Mouse (Mus musculus) yolk sac, embryonic 10.5 days (tissue): ENCODE measurements around the gene Sorbs2.

ENCODE experiments used
- DNase-seq: peaks from one replicate; pipeline ENCODE4 v3.0.0-alpha.2; 2017; ENCODE audit warnings: low spot score

Sorbs2 gene

GRCm38 (mm10) chr8:45681171-45681570 is 173.6 kb downstream of the Sorbs2 start:
- no peak for DNase-seq

DNA sequence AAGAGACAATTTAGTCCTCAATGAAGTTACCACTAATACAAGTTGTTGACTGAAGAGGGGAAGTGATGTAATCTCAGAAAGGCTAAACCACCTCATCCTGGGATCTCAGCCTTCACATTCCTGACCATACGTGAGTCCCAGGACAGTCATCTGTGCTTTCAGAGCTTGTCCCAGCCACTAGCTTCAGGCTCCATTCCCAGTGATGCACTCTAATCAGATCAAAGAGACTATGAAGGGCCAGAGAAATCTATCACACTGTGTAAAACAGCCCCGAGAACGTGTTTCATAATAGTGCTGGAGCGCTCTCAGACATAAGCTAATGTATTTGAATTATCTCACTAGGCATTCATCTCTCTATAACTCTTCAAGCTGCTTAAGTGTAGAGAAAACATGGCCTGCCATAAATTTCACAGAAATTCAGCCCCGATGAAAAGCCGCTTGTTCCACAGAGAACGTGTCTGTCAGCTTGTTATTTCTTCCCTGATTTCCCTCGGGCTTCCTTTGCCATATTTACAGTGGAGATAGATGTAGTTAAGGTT is 175.3 kb downstream of the Sorbs2 start:
- no peak for DNase-seq

DNA sequence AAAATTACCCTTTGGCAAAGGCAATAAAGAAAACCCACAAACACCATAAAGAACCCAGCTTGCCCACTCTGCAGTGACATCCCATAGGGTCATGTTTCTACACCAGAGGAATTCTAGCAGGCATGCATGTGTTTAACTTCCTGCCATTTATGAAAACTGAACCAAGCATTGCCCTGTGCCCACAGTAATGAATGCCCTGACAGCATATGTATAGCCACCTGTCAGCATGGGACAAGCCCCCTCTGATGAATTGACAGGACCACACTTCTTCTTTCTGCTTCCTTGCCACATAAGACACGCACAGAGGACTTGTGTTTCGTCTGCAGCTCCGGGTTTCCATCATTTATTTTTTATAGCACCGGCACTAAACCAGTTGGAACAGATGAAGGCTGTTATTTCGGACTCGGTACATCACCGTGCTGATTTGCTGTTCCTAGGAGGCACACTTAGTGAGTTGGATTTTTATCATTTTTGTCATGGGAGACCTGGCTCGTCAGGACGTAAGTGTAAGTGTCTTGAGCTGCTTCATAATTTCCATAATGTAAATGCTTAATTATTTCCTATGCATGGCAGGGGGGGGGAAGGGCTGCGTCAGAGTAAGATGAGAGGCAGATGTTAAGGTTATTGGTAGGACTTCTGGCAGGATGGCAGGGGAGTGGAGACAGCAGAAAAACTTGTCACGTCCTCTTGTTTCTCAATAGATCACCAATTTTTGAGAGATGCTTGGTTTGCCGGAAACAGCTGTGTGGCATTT is 180.5 kb downstream of the Sorbs2 start:
- DNase-seq = no peak

DNA sequence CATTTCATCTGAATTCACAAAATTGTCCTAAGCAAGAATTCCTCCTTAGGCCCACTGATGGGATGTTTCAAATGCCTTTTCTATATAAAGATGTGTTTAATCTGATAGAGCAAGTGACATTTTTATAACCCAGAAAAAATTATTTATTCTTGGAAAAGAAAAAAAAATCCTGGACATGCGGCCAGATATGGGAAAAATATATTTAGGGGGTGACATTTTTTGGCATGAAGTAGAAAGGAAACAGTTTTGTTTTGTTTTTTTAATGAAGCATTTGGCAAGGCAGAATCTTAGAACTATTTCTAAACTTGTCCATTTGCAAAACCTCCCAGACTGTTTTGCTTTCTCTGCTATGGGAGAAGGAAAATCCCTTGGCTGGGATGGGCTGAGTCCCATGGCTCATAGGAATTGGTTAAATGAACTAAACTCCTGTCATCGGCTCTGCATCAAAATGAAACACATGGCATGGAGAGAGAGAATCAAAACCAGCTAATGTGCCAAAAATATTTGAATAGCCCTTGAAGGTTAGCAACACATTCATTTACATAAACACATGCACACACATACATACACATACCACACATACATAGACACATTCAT is 182.1 kb downstream of the Sorbs2 start:
- no peak for DNase-seq

GRCm38 (mm10) chr8:45700100-45700499 is 192.5 kb downstream of the Sorbs2 start:
- DNase-seq = no peak

GRCm38 (mm10) chr8:45703700-45704101 is 196.1 kb downstream of the Sorbs2 start:
- DNase-seq = no peak

GRCm38 (mm10) chr8:45709098-45709497 is 201.5 kb downstream of the Sorbs2 start:
- DNase-seq = no peak

DNA sequence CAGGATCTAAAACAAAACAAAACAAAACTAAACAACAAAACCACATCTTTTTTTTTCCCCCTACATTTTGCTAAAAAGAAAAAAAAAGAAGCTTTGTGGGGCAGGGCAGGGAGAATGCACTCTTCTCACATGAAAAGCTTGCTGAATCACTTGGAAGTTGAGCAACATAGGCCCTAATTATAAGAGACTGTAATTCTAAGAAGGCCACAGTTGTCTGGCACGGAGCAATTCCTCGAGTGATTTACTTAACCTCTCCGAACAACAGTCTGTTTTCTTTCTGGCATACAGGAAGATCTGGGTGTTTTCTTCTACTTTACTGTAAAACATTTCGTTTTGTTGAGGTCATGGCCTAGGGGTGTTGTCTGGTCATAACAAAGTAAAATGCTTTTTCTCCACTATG is 202.1 kb downstream of the Sorbs2 start:
- no peak for DNase-seq

DNA sequence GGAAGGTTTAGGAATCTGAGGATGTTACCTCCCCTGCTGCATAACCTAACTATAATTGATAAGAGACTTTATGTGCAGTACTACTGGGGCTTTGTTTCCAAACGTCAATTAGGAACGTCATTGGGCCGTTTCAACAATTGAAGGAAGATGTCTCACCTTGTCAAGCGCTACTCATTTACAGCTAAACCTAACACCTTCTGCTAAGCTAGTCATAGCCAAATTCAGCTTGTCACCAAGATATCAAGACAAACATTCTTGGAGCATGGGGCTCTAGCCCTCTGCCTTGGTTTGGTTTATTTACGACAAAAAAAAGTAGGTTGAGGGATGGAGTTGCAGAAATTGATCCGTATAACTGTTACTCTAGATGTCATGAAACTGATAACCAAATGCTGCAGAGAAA is 205.0 kb downstream of the Sorbs2 start:
- no peak for DNase-seq

DNA sequence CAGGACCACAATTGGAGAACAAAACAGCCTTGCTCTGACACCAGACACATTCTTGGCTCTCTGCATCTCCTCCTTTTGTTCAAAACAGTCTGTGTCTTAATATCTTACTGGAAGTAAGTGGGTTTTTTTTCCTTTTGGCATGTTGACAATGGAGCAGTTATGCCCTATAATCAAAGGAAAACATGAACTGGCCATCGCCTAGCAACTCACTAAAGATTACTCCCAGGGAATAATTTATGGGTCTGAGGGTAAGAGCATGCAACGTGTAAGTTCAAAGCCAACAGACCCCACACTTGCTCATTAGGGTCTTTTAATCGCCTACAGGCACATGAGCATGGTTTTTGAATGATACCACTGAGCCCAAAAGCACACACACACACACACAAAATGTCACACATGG is 207.2 kb downstream of the Sorbs2 start:
- DNase-seq = no peak

- no peak for DNase-seq
These were observed 207.9 kb downstream of the Sorbs2 start for GRCm38 (mm10) chr8:45715330-45716027.

DNA sequence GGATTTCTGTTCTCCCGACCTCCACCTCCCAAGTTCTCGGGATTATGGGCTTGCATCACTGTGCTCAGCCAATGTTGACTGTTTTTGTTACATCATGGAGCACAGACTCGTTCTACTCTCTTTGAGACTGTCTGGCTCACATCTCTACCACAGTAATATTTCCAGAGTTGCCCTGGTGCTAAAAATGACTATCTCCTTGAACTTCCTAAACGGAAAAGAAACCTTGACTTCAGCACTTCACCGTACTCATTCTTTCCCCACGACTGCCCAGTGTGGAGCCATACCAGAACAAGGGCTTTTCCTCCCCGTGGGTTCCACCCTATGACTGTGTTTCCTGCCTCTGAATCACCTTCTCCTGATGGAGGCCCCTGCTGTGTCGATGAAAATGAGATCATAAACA is 212.2 kb downstream of the Sorbs2 start:
- no peak for DNase-seq

GRCm38 (mm10) chr8:45724204-45724603 is 216.6 kb downstream of the Sorbs2 start:
- DNase-seq = no peak

DNA sequence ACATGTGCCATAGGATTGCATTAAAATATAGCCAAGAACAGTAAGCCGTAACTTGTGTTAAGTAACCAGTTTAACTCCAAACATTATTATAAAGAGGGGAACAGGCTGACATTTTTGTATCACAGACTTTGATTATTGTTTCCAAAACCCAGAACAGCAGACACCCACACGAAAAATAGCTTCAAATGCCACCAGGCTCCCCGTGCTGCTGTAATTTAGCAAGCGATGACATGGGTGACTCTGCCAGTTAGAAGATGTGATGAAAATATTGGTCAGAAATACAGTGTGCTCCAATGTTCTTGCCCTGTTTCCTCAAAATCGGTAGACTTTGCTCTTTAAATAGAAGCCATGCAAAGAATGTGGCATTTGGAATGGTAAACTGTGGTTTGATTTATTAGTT is 217.7 kb downstream of the Sorbs2 start:
- no peak for DNase-seq

- DNase-seq = no peak
These were observed 222.3 kb downstream of the Sorbs2 start for GRCm38 (mm10) chr8:45729850-45730382.

DNA sequence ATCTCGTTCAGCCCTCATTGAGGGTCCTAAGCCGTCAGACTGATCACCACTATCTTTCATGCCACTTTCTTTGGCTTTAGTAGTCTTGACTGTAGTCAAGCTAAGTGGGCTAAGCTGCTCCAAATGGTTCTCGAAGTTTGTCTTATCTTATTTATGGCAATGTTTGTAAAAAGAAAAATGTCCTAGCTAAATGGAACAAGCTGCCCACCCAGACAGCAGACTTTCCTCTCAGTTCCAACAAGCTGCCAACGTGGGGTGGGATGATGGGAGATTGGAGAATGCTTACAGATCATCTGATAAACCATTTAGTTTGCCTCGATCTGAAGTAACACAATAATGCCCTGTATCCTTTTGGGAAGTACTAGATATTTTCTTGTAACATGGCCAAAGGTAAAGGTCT is 223.2 kb downstream of the Sorbs2 start:
- no peak for DNase-seq

DNA sequence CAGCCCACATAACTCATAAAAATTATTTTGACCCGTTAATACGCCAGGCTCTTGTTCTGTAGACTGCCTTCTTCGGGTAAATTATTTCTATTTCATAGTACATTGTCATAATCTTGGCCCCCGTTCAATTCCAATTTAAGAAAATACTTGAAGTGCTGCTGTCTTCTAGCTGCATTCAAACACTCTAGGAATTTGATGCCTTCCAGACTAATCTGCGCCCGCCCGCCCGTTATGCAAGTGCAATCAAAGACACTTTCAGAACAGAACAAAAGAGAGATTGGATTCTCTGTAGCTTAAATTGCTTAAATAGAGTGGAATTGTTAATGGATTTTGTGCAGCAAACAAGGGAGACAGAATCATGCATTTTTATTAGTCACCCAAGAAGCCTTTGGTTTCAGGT is 226.5 kb downstream of the Sorbs2 start:
- no peak for DNase-seq

- DNase-seq = no peak
These were observed 229.7 kb downstream of the Sorbs2 start for GRCm38 (mm10) chr8:45737266-45737665.

DNA sequence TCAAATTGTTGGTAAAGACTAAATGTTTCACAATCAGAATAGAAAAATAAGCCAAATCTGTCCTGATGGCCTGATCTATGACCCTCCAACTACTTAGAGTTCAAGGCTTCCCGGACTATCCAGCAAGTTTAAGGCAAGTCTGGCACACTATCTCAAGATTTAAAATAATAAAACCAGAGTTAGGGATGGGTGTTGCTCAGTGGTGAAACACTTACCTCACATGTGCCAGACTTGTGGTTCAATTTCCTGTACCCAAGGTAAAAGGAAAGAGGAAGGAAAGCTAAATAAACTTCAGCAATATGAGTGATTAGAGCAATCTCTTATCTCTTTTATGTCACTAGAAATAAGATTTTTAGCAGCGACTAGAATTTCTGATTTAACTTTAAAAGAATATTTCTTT is 235.7 kb downstream of the Sorbs2 start:
- no peak for DNase-seq

- no peak for DNase-seq
These were observed 236.2 kb downstream of the Sorbs2 start for GRCm38 (mm10) chr8:45743739-45744138.

GRCm38 (mm10) chr8:45751512-45752502 is 244.2 kb downstream of the Sorbs2 start:
- no peak for DNase-seq

DNA sequence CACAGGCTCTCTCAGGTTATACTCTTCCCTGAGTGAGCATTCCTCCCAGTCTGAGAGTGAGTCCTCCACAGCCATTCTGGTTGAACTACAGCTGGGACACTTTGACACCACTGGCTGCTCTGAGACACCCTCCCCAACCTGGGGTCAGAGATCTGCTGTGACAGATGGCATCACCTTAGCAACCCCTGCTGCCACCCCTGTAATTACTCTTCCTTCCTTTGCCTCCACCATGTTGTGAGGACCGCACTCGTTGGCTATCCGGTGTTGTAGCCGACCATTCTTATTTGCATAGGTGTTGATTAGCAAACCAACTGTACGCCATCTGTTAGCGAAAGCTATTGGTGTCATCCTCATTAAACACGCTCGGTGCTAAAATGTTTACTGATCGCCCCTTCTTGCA is 247.9 kb downstream of the Sorbs2 start:
- no peak for DNase-seq
